ENCODE assay signal across 8 mouse cellular contexts in genomic region chr11:106737178-106737621, GRCm38 (mm10). TPM values are rescaled to one million over a fixed set of nuclear protein-coding genes. Genes with fewer than 3 reads are reported as not detected.
DNase-seq lines count a peak whose midpoint lies in the region; ATAC-seq lines count a peak whose summit lies in the region.

No protein-coding gene starts in this region.

- no peaks in the 10 kb centered on the region for H3K36me3 ChIP-seq in hindbrain, embryonic 13.5 days
- H3K36me3 ChIP-seq in midbrain, embryonic 12.5 days, result no peaks in the 10 kb centered on the region

- H3K4me3 ChIP-seq in hindbrain, embryonic 13.5 days, result no peak overlapping the region
- no peak overlapping the region for H3K4me3 ChIP-seq in midbrain, embryonic 12.5 days

- peak; percentile 66; the same call in 1 of the 2 replicates for ATAC-seq in hindbrain, embryonic 13.5 days (ENCODE audit: low FRiP score)
- peak; percentile 23; the same call in 1 of the 2 replicates for ATAC-seq in midbrain, embryonic 12.5 days (ENCODE audit: low FRiP score, low read depth)
- no peak for ATAC-seq in CD4-positive, CD25-positive, alpha-beta regulatory T cell, adult 4 months

- peak overlapping the region; percentile 59 for H3K9ac ChIP-seq in hindbrain, embryonic 13.5 days
- peak overlapping the region; percentile 29; the same call in 1 of the 2 replicates for H3K9ac ChIP-seq in midbrain, embryonic 12.5 days (replicated peaks)

- H3K4me1 ChIP-seq in hindbrain, embryonic 13.5 days (replicated peaks), result peaks cover 19% of the 10 kb centered on the region
- peaks cover 24% of the 10 kb centered on the region for H3K4me1 ChIP-seq in midbrain, embryonic 12.5 days

- peak; percentile 47 for DNase-seq in adrenal gland, adult 2 months
- no peak for DNase-seq in adrenal gland, postnatal 4 days (ENCODE audit: low spot score in 2 of 2)
- DNase-seq in frontal cortex, adult 2 months (ENCODE audit: extremely low spot score in 1 of 2, low spot score in 1 of 2), result peak; percentile 16 to 58
- peak; percentile 34 to 54 for DNase-seq in layer of hippocampus, postnatal 10 days (ENCODE audit: low spot score in 2 of 2)
- no peak for DNase-seq in testis, postnatal 14 days (ENCODE audit: low spot score)

- 9% methylated on average over 12 of the region's 12 CpGs for WGBS in hindbrain, embryonic 13.5 days
- 5% methylated on average over 12 of the region's 12 CpGs for WGBS in midbrain, embryonic 12.5 days

- no peaks in the 10 kb centered on the region for H3K9me3 ChIP-seq in hindbrain, embryonic 13.5 days
- no peaks in the 10 kb centered on the region for H3K9me3 ChIP-seq in midbrain, embryonic 12.5 days

- H3K27ac ChIP-seq in hindbrain, embryonic 13.5 days, result peak overlapping the region; percentile 88
- H3K27ac ChIP-seq in midbrain, embryonic 12.5 days (replicated peaks), result peak overlapping the region; percentile 75

- H3K27me3 ChIP-seq in hindbrain, embryonic 13.5 days, result peaks cover 11% of the 10 kb centered on the region; the same call in 1 of the 2 replicates
- H3K27me3 ChIP-seq in midbrain, embryonic 12.5 days, result no peaks in the 10 kb centered on the region

- H3K4me2 ChIP-seq in hindbrain, embryonic 13.5 days, result peak overlapping the region; percentile 28; the same call in 1 of the 2 replicates
- peak overlapping the region; percentile 24; the same call in 1 of the 2 replicates for H3K4me2 ChIP-seq in midbrain, embryonic 12.5 days (replicated peaks)

RNA-seq across cellular contexts. Expression of gene Pecam1, which starts 13.2 kb away (rescaled TPM):
- total RNA-seq in adrenal gland, adult 2 months (2021), result 10 to 100 TPM; 64.0 to 94.8 TPM
- polyA plus RNA-seq in adrenal gland, adult 2 months (2012; rRNA removed), result 15.5 and 17.5 TPM in 2 replicates
- total RNA-seq in adrenal gland, postnatal 4 days (2021), result 100 to 1,000 TPM; 110 to 113 TPM
- 17.0 and 20.1 TPM in 2 replicates for polyA plus RNA-seq in frontal cortex, adult 2 months (2012; rRNA removed)
- 17.4 and 17.6 TPM in 2 replicates for polyA plus RNA-seq in hindbrain, embryonic 13.5 days (2015; fragmentation: Nextera tagmentation; extraction: Ambion mirVana)
- total RNA-seq in layer of hippocampus, postnatal 10 days (2021), result 10 to 100 TPM; 18.5 to 19.7 TPM
- polyA plus RNA-seq in midbrain, embryonic 12.5 days (2016; fragmentation: Nextera tagmentation; extraction: Ambion mirVana), result 15.9 and 19.4 TPM in 2 replicates
- 100 to 1,000 TPM; 116 to 166 TPM for polyA plus RNA-seq in CD4-positive, CD25-positive, alpha-beta regulatory T cell, adult 4 months (2017; shearing (Covaris generic))

RNA-seq across cellular contexts. Expression of gene Milr1, which starts 13.8 kb away (rescaled TPM):
- total RNA-seq in adrenal gland, adult 2 months (2021), result 1 to 10 TPM in 1 of 2 experiments, under 1 TPM in 1; 0.81 to 2.6 TPM
- polyA plus RNA-seq in adrenal gland, adult 2 months (2012; rRNA removed), result not detected in 2 replicates
- total RNA-seq in adrenal gland, postnatal 4 days (2021), result 1 to 10 TPM in 1 of 2 experiments, under 1 TPM in 1; 0.98 to 1.7 TPM
- 0.15 and 0.78 TPM in 2 replicates for polyA plus RNA-seq in frontal cortex, adult 2 months (2012; rRNA removed)
- 0.78 and 1.3 TPM in 2 replicates for polyA plus RNA-seq in hindbrain, embryonic 13.5 days (2015; fragmentation: Nextera tagmentation; extraction: Ambion mirVana)
- total RNA-seq in layer of hippocampus, postnatal 10 days (2021), result 1 to 10 TPM in 1 of 2 experiments, under 1 TPM in 1; 0.62 to 1.3 TPM
- 0.72 and 1.7 TPM in 2 replicates for polyA plus RNA-seq in midbrain, embryonic 12.5 days (2016; fragmentation: Nextera tagmentation; extraction: Ambion mirVana)
- 10 to 100 TPM in 1 of 2 experiments, 1 to 10 TPM in 1; 9.7 to 14.3 TPM for polyA plus RNA-seq in CD4-positive, CD25-positive, alpha-beta regulatory T cell, adult 4 months (2017; shearing (Covaris generic))

RNA-seq across cellular contexts. Expression of gene Polg2, which starts 42.1 kb away (rescaled TPM):
- 1 to 10 TPM; 3.3 to 6.2 TPM for total RNA-seq in adrenal gland, adult 2 months (2021)
- polyA plus RNA-seq in adrenal gland, adult 2 months (2012; rRNA removed), result 6.0 and 8.1 TPM in 2 replicates
- total RNA-seq in adrenal gland, postnatal 4 days (2021), result 10 to 100 TPM; 12.8 to 13.1 TPM
- polyA plus RNA-seq in frontal cortex, adult 2 months (2012; rRNA removed), result 5.6 and 5.9 TPM in 2 replicates
- 9.1 and 9.7 TPM in 2 replicates for polyA plus RNA-seq in hindbrain, embryonic 13.5 days (2015; fragmentation: Nextera tagmentation; extraction: Ambion mirVana)
- total RNA-seq in layer of hippocampus, postnatal 10 days (2021), result 1 to 10 TPM; 3.9 to 5.6 TPM
- polyA plus RNA-seq in midbrain, embryonic 12.5 days (2016; fragmentation: Nextera tagmentation; extraction: Ambion mirVana), result 10.4 and 11.3 TPM in 2 replicates
- 10 to 100 TPM; 15.0 to 15.3 TPM for polyA plus RNA-seq in CD4-positive, CD25-positive, alpha-beta regulatory T cell, adult 4 months (2017; shearing (Covaris generic))

RNA-seq across cellular contexts. Expression of gene Ddx5, which starts 51.8 kb away (rescaled TPM):
- total RNA-seq in adrenal gland, adult 2 months (2021), result 1,000 to 10,000 TPM in 1 of 2 experiments, 100 to 1,000 TPM in 1; 763 to 1,110 TPM
- 2,814 and 2,984 TPM in 2 replicates for polyA plus RNA-seq in adrenal gland, adult 2 months (2012; rRNA removed)
- 100 to 1,000 TPM; 889 to 991 TPM for total RNA-seq in adrenal gland, postnatal 4 days (2021)
- 601 and 664 TPM in 2 replicates for polyA plus RNA-seq in frontal cortex, adult 2 months (2012; rRNA removed)
- polyA plus RNA-seq in hindbrain, embryonic 13.5 days (2015; fragmentation: Nextera tagmentation; extraction: Ambion mirVana), result 431 and 450 TPM in 2 replicates
- 100 to 1,000 TPM; 692 to 786 TPM for total RNA-seq in layer of hippocampus, postnatal 10 days (2021)
- polyA plus RNA-seq in midbrain, embryonic 12.5 days (2016; fragmentation: Nextera tagmentation; extraction: Ambion mirVana), result 486 TPM in 2 replicates
- polyA plus RNA-seq in CD4-positive, CD25-positive, alpha-beta regulatory T cell, adult 4 months (2017; shearing (Covaris generic)), result 100 to 1,000 TPM; 471 to 562 TPM

RNA-seq across cellular contexts. Expression of gene Cep95, which starts 51.9 kb away (rescaled TPM):
- 10 to 100 TPM in 1 of 2 experiments, 1 to 10 TPM in 1; 7.1 to 12.5 TPM for total RNA-seq in adrenal gland, adult 2 months (2021)
- polyA plus RNA-seq in adrenal gland, adult 2 months (2012; rRNA removed), result 0.73 and 0.92 TPM in 2 replicates
- total RNA-seq in adrenal gland, postnatal 4 days (2021), result 10 to 100 TPM; 16.1 to 18.1 TPM
- 22.3 and 23.1 TPM in 2 replicates for polyA plus RNA-seq in frontal cortex, adult 2 months (2012; rRNA removed)
- polyA plus RNA-seq in hindbrain, embryonic 13.5 days (2015; fragmentation: Nextera tagmentation; extraction: Ambion mirVana), result 15.7 and 18.2 TPM in 2 replicates
- total RNA-seq in layer of hippocampus, postnatal 10 days (2021), result 10 to 100 TPM; 11.3 to 12.9 TPM
- polyA plus RNA-seq in midbrain, embryonic 12.5 days (2016; fragmentation: Nextera tagmentation; extraction: Ambion mirVana), result 22.8 and 25.6 TPM in 2 replicates
- polyA plus RNA-seq in CD4-positive, CD25-positive, alpha-beta regulatory T cell, adult 4 months (2017; shearing (Covaris generic)), result 10 to 100 TPM; 36.7 to 48.9 TPM

Comparison
In these comparisons a context has a peak if more than half of its experiments do, and no peak if none do; other contexts are left out.
1. DNase-seq: peak in adrenal gland, adult 2 months (single experiment), frontal cortex, adult 2 months (2 of 2) and layer of hippocampus, postnatal 10 days (2 of 2); none in adrenal gland, postnatal 4 days (0 of 2) and testis, postnatal 14 days (single experiment).